Mouse (Mus musculus) layer of hippocampus, postnatal 14 days (tissue): Measurements from ENCODE around the gene Gpr183. TPM values are rescaled to one million over a fixed set of nuclear protein-coding genes. Genes with fewer than 3 reads are reported as not detected.

Experiments used
- DNase-seq, 2 experiments: peaks; one replicate each; pipeline ENCODE4 v3.0.0; 2021 to 2022; ENCODE audit warnings: low spot score in 2 of 2, mixed read lengths in 1 of 2
- long read RNA-seq, 2 experiments: library from polyadenylated mRNA; stranded (forward); transcript quantifications; one replicate each; pipeline ENCODE4 v2.0.0; 2021
- total RNA-seq, 2 experiments: library from RNA; stranded (reverse); gene quantifications; 2 replicates each; pipeline ENCODE4 v1.2.3; 2021

Gene Gpr183
- total RNA-seq, result under 1 TPM; 0.76 to 0.88 TPM
- long read RNA-seq, experiment 1, result 0 reads
- long read RNA-seq, experiment 2, result 0 reads

DNA sequence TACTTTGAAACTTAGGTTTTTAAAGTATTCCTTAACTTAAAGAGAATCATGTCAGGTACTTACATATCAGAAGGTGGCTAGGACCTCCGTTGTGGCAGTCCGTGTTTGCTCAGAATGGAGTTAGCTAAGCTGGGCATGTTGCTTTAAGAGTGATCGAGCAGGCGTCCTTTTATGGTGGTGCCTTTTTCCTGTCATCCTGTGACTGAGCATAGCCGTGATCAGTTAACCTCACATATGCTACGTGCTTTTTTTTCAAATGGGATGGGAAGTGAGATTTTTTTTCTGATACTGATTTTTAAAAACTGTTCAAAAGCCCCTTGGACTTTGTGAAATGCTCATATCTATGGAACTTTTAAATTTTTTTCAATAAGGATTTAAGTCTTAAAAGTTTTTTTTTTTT is at the start of gene Gpr183:
Gene Gpr183, minus strand, starts transcription at position 206 of the 400 bp plus-strand sequence.
- DNase-seq, result no peak

DNA sequence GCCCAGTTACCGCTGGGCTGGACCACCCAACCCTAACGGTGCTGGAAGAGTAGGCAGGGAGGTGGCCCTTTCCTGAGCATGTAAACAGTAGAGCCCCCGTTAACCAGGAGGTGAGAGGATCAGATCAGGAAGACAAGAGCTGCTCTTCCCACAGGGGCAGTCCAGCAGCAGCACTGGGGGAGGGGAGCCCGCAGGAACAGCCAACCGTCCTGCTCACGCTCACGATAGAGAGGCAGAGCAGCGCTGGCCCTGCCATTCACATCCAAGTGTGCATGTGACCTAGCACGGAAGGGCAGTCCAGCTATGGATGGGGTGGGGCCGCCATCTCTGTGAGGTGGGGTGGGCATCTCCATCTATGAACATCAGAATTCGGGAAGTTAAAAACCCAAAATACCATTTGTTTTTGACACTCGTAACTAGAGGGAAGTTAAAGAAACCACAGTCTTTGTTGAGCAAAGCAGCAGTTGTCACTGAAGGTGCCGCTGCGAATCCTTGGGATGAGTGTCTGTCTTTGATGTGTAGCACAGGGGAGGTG is 48.5 kb upstream of the Gpr183 start:
- no peak for DNase-seq

- DNase-seq, result no peak
Measured at GRCm38 (mm10) chr14:122012814-122013213, 47.8 kb upstream of the Gpr183 start.

DNA sequence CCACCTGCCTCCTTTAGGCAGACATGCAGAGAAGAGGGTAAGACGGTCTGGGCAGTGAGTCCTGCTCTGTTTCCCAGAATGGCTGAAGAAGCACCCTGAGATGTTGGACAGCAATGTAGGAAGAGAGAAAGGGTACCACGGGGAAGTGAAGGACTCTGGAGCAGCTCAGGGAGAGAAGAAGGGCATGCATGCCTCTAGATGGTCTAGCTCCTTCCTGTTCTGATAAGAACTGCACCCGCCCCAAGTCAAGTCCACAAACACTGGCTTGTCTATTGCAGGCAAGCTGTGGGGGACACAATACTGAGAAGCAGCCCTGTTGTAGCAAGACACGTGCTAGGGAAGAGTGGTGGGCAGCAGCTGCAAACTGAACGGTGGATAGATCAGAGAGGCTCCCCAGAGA is 47.2 kb upstream of the Gpr183 start:
- no peak for DNase-seq

GRCm38 (mm10) chr14:122011768-122012167 is 46.8 kb upstream of the Gpr183 start:
- no peak for DNase-seq

DNA sequence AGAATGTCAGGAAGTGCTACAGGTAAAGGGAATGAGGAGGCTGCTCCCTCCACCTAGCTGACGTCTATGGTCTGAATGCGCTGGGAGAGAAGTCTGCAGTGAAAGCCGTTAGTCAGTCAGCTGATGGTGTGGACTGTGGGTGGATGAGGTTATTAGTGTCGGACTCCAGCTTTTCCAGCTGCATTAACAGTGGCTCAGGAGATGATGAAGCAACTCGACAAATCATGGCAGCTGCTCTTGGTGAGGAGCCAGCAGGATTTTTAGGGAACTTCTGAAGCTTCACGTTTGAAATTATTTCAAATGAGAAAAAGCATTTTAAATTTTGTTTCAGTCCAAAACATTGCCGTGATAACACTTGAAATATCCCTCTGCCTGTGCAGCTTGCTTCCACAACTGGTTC is 45.3 kb upstream of the Gpr183 start:
- no peak for DNase-seq

- DNase-seq, result peak in 1 of 2 experiments; percentile 15
Measured at GRCm38 (mm10) chr14:122009502-122009901, 44.5 kb upstream of the Gpr183 start.

- no peak for DNase-seq
Measured at GRCm38 (mm10) chr14:122008261-122008660, 43.3 kb upstream of the Gpr183 start.

DNA sequence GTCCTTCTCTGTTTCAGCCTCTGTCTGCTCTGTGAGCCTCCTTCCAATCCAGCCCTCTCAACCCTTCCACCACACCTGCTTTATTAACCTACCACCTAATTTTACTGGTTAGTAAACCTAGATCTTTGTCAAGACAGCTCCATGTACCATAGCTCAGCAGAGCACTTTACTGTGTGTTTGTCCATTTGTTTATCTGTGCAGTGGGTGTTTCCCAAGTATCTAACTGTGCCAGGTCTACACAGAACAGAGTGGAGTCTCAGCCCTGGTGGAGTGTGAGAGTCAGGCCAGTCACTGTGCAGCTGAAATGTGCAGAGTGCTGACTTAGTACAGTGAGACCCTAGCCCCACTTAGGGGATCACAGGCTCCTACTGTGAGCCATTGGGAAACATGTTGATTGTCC is 38.8 kb upstream of the Gpr183 start:
- no peak for DNase-seq

DNA sequence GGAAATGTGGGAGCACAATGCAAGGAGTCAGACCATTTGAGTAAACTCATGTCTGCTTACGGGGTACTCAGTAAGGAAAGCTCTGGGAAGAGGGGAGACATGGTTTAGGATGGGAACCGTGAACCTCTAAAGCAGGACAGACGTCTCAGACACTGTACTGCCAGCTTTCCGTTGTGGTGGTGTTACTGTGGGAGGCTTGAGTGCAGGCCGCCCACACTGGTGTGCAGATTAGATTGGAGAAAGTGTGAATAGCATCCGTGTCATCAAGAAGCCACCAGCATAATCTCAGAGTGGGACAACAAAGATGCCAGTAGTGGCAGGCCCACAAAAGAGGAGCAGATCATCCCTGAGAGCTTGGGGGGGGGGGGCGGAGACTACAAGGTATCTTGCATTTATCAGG is 37.2 kb upstream of the Gpr183 start:
- DNase-seq, result no peak

- no peak for DNase-seq
Measured at GRCm38 (mm10) chr14:122000346-122001105, 35.5 kb upstream of the Gpr183 start.

DNA sequence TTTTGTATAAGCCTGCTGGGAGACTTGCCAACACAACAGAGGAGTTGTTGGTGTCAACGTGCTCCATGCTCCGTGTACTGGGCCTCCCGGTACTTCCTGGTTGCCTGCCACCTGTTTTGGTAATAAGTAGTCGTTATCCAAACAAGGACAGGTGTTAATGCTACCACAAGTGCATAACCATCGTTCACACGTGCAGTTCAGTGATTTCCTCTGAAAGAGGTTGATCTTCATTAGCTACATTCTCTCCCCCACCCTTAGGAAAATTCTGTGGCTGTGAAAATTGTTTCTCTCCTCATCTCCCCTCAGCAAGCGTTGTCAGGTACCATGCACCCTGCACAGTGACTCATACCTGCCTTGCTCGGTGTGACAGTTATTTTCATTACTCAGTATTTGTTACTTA is 34.5 kb upstream of the Gpr183 start:
- DNase-seq, result no peak

- DNase-seq, result peak; percentile 13 to 17
Measured at GRCm38 (mm10) chr14:121996786-121997185, 31.8 kb upstream of the Gpr183 start.

- DNase-seq, result no peak
Measured at GRCm38 (mm10) chr14:121995557-121995870, 30.5 kb upstream of the Gpr183 start.

DNA sequence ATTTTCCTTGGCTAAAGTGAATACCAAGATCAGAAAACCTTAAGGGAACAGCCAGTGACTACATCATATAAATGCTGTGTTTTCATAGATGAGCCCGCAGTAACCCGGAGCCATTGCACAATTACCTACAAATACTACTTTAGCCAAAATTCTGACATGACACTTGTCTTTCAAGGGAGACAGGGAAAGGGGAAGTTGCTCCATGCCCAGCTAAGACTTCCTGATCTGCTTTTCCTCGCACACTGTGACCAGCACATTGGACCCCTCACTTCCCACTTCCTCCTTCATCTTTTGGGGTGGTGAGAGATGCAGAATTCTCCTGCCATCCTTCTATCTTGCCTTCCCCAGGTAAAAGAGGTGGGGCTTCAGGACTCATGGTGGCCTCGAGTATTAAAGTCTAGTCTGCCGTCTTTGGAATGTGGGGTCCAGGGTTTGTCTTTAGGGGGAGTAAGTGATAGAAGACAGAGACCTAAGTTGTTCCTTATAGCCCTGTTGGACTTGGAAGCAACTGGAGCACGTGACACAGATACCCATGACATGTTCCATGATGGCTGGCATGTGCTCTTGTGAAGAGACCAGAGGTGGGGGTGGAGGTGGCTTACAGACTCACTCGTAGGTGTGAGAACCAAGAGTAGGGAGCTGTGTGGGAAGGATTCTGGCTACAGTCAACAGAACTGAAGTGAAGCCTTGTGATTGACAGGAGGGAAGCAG is 30.0 kb upstream of the Gpr183 start:
- no peak for DNase-seq

DNA sequence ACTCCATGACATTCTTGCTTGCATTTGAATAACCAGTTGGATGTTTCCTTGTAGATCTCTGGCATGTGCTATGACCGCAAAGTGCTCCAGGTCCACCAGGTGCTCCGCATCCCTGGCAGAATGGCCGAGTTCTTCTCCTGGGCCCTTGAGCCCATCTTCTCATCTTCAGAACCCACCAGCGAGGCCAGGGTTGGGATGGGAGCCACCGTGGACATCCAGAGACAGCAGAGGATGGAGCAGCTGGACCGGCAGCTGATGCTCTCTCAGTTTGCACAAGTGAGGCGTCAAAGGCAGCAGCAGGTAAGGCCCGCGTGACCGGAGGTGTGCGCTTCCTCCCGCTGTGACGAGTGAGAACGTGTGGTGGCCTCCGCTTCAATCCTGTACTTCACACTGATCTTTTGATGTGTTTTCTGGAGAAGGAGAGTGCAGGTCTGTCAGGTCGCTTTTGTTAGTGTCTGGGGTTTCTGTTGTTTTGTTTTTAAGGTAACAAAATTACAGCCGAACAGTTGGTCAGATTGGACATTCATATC is 29.2 kb upstream of the Gpr183 start:
- DNase-seq, result no peak

GRCm38 (mm10) chr14:121993616-121994015 is 28.6 kb upstream of the Gpr183 start:
- DNase-seq, result no peak

GRCm38 (mm10) chr14:121992395-121993280 is 27.6 kb upstream of the Gpr183 start:
- no peak for DNase-seq

DNA sequence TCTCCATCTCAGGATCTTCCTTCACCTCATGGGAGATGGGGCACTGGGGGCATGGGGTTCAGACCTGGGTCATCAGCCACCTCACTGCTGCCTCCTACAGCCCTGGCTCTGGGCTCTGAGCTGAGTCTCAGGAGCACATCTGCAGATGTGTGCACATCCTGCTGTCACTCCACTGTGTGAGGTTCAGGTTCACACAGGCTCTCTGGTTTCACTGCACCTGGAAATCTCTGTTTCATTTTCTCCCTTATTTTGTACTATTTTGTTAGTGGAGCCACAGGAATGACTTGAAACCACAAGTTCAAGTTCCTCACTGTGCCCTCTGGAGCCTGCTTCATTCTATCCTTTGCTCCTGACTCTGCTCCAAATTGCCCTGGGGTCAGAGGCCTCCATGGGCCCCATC is 26.9 kb upstream of the Gpr183 start:
- DNase-seq, result no peak

DNA sequence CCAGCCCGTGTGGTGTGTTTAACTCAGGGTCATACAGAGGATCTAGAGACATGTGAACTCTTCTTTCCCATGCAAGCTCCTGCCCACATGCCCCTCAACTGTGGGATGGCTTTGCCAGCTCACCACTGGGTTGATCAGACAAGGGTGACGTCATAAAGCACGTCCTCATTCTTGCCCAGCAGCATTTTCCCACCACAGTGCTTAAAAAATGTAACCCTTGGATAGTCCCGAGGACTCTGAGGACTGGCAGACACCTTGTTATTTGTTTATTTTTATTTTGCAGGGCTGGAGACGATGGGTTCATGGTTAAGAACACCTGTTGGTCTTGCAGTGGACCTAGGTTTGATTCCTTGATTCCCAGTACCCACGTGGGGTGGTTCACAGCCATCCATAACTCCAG is 25.9 kb upstream of the Gpr183 start:
- no peak for DNase-seq

GRCm38 (mm10) chr14:121989869-121990268 is 24.9 kb upstream of the Gpr183 start:
- no peak for DNase-seq
